Mouse (Mus musculus) cerebellum, adult 9-10 months (tissue): ENCODE results near the gene Galc.
A peak's percentile ranks its signal among the peaks of the same experiment; 100 is the strongest.
"Not testable (repeated sequence)": the region's sequence is repeated elsewhere in the genome, so short reads cannot be mapped to it uniquely, and the experiment has no call there.

ENCODE experiments used
- DNase-seq: peaks from one replicate; pipeline ENCODE4 v3.0.0; 2022

Gene Galc

GRCm38 (mm10) chr12:98252417-98252816 is 6.8 kb downstream of the Galc start:
- no peak for DNase-seq

- DNase-seq, result no peak
Measured at GRCm38 (mm10) chr12:98250327-98250726, 8.9 kb downstream of the Galc start.

DNA sequence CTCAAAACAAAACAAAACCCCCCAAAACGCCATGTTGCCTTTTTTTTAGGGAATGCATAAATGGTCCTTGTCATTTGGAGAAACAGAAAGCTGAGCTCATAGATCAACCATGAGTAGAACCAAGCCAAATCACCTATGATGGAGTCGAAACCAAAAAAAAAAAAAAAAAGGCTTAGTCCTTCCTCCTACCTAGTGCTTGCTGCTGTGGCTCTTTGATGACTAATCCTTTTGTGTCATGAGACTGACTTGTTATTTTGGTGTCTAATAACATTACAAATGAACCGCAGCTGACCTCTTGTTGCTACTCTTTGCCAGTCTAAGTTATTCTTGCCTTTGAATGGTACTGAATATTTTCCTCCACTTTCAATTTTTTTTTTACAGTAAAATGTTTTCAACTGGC is 9.6 kb downstream of the Galc start:
- no peak for DNase-seq

GRCm38 (mm10) chr12:98246835-98247234 is 12.4 kb downstream of the Galc start:
- DNase-seq, result no peak

GRCm38 (mm10) chr12:98244865-98245264 is 14.4 kb downstream of the Galc start:
- DNase-seq, result no peak

- no peak for DNase-seq
Measured at GRCm38 (mm10) chr12:98244161-98244560, 15.1 kb downstream of the Galc start.

DNA sequence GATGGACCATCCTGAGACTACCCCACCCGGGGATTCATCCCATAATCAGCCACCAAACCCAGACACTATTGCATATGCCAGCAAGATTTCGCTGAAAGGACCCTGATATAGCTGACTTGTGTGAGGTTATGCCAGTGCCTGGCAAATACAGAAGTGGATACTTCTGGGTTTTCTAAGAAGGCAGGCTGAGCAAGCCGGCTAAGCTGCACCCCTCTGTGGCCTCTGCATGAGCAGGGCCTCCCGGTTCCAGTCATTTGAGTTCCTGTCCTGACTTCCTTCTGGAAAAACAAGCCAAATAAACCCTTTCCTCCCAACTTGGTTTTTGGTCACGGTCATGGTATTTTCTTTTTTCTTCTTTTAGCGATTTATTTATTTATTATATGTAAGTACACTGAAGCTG is 20.8 kb downstream of the Galc start:
- DNase-seq, result not testable (repeated sequence)

- DNase-seq, result no peak
Measured at GRCm38 (mm10) chr12:98227037-98227436, 32.2 kb downstream of the Galc start.

DNA sequence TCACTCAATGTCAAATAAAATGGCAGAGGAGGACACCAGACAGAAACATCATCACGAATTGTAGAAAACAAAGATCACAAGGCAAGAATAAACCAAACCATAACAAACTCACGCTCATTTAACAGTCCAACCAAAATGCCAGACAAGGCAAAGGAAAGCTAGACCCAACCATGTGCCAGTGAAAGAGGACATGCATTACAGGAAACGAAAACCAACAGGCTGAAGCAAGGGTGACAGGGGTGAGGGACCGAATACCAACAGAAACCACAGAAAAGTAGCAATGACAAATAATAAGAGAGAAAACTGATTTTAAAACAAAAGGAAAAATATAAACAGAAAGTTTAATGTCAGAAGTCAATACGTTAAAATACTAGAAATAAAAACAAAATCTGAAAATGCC is 36.0 kb downstream of the Galc start:
- DNase-seq, result no peak

DNA sequence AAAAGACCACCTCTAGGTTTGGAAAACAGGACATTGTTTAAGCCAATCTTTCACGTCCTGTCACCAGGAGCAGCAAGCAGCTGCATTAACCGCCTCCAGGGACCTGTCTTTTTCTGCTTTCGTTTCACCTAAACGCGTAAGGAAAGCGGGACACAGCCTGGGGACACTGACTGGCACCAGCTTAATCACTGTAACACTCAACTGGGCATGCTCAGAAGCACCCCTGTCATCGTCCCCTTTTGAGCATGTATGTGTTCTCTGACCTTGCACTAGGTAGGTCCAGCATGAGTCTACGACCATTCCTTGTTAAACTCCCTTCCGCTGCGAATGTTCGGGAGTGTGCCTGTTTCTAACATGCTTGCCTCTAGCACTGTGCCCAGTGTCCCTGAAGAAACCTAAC is 42.8 kb downstream of the Galc start:
- no peak for DNase-seq

- no peak for DNase-seq
Measured at GRCm38 (mm10) chr12:98215512-98215911, 43.7 kb downstream of the Galc start.

GRCm38 (mm10) chr12:98214191-98214590 is 45.1 kb downstream of the Galc start:
- DNase-seq, result no peak

- DNase-seq, result no peak
Measured at GRCm38 (mm10) chr12:98213791-98214190, 45.5 kb downstream of the Galc start.

- no peak for DNase-seq
Measured at GRCm38 (mm10) chr12:98213332-98213731, 45.9 kb downstream of the Galc start.

GRCm38 (mm10) chr12:98212457-98213175 is 46.6 kb downstream of the Galc start:
- peak; percentile 58 for DNase-seq

GRCm38 (mm10) chr12:98210495-98210894 is 48.8 kb downstream of the Galc start:
- DNase-seq, result no peak

GRCm38 (mm10) chr12:98208104-98208503 is 51.2 kb downstream of the Galc start:
- no peak for DNase-seq

DNA sequence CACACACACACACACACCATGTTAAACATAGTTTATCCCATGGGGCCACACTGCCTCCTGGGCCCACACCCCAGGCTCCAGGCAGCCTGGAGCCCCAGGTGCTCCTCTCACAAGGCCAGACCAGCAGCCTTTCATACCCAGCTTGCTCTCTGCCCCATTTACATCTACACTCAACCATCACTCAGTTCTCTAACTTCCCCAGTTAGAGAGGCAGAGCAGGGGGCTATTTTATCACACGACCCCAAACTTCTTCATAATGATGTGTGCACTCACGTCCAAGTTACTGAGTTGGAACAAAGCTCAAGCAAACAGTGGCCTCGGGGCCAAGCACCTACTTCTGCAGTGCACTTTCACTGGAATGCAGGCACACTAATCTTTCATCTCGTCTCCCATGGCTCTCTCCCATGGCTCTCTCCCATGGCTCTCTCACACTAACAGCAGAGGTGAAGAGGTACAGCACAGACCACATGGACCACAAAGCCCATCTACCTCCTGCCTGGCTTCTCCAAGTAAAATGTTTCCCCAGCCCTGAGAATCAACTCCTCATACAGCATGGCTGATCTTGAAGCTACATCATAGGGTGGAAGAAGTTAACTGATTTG is 53.7 kb downstream of the Galc start:
- no peak for DNase-seq

DNA sequence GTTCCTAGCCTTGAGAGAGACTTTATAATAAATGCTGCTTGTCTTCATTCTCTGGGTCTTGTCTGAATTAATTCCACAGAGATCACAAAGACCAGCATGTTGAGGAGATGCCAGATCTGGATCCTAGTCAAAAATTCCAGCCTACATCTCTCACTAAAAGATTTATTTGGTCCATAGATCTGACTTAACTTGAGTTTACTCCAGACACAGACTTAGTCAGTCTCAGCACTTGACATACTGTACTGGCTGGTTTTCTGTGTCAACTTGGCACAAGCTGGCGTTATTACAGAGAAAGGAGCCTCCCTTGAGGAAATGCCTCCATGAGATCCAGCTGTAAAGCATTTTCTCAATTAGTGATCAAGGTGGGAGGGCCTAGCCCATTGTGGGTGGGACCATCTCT is 61.9 kb downstream of the Galc start:
- DNase-seq, result no peak

GRCm38 (mm10) chr12:98190201-98190600 is 69.1 kb downstream of the Galc start:
- DNase-seq, result peak; percentile 16

DNA sequence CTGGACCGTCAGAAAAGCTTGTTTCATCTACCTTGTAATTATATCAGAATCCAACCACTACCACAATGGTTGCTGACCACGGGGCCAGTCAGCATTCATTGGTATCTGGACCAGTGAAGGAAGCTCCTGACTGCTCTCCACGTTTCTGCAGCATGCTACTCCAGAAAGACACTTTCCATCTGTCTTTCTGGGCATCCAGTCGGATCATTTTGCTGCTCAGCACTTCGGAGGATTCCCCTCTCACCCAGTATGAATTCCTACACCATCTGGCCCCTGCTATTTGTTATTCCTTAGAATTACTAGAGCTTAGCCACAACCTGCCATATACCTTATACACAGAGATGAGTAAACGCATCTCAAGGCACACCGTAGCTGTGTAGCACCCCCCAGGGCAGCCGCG is 70.2 kb downstream of the Galc start:
- peak; percentile 12 for DNase-seq

- DNase-seq, result no peak
Measured at GRCm38 (mm10) chr12:98187186-98187899, 71.9 kb downstream of the Galc start.

DNA sequence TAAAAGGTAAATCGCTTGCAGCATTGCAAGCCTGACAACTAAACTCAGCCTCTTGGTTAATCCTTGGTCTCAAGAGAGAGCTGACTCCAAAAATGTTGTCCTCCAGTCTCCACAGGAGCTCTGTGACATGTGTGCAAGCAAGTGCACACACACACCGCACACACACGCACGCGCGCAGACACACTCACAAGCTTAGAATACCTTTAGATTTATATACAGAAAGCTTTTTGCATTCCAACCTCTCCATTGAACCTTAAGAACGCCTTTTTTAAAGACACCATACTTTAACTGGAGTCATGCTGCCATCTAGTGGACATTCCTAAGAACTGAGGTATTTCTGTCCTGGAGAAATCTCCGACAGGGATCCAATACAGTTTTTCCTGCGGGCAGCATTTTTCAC is 77.5 kb downstream of the Galc start:
- peak; percentile 48 for DNase-seq

- DNase-seq, result peak; percentile 20
Measured at GRCm38 (mm10) chr12:98180807-98181206, 78.5 kb downstream of the Galc start.
